Mouse (Mus musculus) T-helper 1 cell (primary cell): ENCODE measurements around the gene 1700011L22Rik.

Source experiments
- in situ Hi-C: fragments of 300-600 bp; cut with MboI, MseI; formaldehyde crosslinking; loops from one replicate; pipeline ENCODE4 v1.15.1; 2025; ENCODE audit warnings: high pct_unique_total_duplicates

Gene 1700011L22Rik

DNA sequence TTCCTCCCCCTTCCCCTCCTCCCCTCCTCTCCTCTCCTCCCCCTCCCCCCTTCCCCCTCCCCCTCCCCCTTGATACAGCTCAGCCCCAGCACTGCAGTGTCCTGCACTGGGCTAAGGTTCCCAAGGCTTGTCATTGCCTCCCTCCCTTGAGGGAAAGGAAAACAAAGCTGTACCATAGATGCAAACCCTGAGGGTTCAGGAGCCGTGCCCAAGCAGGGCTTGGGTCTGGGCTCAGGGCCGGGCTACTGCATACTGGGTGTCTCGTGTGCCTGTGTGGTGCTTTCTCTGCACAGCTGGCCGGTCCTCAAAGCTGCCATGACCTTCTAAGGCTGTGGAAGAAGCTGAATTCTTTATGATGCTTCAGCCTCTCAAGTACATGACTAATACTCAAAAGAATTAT lies 74.8 kb downstream of the 1700011L22Rik start:
- in situ Hi-C loops = no loop called here

DNA sequence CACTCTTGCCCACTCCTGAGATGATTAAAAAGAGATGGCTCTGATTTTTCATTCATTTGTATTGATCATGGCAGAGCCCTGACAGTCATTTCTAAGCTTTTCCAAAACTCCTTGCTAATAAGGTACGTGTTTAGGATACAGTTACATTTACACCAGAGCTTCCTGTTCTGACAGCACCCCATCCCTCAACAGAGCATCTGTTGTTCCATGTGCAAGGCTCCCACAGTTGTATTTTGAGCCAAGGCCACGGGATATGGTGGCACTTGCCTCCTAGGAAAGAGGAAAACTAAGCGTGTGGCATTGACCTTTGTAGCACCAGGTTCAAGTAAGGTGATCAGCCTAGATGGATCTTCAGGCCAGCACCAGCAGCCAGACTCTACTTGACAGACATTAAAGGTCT lies 83.1 kb downstream of the 1700011L22Rik start:
- in situ Hi-C loops = no loop called here

DNA sequence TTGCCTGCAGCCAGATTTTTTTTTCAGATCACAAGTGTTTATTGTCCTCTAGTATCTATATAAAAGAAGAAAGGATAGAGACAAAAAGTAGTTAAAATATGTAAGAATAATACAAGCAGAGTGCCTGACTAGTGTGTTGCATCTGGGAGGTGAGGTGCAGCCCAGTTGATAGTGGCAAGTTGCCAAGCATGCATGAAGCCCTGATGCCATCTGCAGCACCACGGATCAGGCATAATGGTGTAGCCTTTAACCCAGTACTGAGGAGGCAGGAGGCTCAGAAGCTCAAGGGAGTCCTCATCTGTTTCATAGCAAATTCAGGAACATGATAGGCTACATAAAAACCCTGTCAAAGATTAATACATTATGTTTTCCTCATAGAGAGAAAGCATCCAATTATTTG lies 84.0 kb downstream of the 1700011L22Rik start:
- in situ Hi-C loops = no loop called here

DNA sequence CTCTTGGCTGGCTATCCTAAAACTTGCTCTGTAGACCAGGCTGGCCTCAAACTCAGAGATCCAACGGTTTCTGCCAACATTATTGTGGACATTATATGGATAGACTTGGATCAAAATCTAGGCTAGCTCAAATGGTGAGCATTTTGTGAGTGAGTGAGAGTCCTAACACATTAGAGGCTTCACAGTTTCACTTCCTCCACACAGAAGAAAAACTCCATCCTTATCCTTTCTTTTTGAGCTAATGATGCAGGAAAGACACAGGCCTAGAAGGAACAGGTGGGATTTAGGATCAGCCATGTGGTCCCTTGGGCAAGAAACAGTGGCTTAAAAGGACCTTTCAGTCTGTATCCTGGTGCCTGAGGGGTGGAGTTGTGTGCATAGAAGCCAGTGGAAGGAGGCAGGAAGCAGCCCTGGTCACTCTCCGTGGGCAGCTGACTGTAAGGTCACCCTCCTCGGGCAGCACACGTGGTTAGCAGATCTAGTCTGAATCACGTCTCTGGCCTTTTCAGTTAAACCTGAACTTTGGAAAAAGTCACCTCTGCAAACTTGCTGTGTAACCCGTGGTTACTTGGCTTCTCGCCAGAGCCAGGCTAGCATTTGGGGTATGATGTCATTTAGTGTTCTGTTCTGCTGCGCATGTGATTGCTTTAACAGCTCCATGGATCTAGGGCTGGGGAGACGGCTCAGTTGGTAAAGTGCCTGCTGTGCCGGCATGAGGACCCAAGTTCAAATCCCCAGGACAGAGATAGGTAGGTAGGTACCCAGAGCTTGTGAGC lies 85.6 kb downstream of the 1700011L22Rik start:
- in situ Hi-C loops = no loop called here

DNA sequence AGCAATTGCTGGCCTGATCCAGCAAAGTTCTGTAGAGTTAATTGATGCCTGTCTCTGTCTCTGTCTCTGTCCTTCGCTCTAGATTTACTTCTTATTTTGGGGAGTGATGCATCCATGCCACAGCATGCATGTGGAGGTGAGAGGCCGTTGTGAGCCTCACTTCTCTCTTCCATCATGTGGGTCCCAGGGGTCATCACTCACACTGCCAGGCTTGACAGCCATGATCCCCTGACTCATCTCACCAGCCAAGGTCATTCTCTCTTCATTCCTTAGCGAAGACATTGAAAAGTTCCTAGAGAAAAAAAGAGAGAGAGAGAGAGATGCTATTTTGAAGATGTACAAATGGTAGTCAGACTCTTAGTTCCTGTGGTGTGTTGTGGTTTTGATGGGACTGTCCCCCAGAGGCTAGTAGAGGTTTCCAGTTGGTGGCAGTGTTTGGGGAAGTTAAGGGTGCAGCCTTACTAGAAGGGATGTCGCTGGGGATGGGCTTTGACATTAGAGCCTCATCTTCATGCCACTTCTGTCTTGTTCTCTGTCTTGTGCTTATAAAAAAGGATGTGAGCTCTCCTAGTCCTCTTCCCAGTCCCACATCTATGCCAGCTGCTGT lies 87.1 kb downstream of the 1700011L22Rik start:
- in situ Hi-C loops = no loop called here
